Mouse (Mus musculus) left cerebral cortex, adult 9 months (tissue): ENCODE measurements at regions not wholly inside any gene's neighbourhood (a gene's known extent, or its start where the extent isn't known, plus 50 kb on each side); places are given as distances from the start of the nearest gene placed in this dataset.
A peak's percentile ranks its signal among the peaks of the same experiment; 100 is the strongest.

ENCODE experiments used
- DNase-seq, 2 experiments: peaks; one replicate each; pipeline ENCODE4 v3.0.0; 2022; ENCODE audit warnings: low spot score in 2 of 2

GRCm38 (mm10) chr4:31697769-31698505, 266.0 kb upstream of the Map3k7 start:
- no peak for DNase-seq

DNA sequence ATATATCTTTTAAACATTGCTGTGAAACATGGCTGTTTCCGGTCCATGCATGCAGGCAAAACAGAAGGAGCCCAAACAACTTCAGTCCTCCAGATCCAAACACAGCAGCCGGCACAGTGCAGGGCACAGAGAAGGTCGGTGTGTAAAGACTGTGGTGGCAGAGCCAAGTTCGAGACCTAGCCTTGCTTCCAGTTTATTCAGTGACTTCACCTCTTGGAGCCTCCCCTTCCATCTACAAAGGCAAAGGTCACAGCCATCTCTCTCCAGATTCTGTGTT, 265.5 kb upstream of the Map3k7 start:
- DNase-seq, result no peak

DNA sequence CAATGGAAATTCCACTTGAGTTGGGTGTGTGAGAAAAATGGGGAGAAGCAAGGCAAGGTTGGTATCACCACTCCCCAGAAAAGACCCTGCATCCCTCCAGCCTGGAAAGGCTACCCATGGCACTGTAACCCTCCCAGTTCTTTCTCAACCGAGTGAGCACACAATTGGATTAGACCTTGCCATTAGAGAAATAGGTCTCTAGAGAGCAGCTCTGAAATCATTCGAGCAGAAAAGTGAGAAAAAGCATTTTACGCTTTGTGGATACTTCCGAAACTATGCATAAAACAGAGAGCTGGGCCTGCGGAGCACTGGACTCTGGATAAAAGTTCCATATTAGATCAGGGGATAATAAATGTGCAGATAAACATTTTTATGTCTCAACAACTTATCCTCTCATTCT, 264.6 kb upstream of the Map3k7 start:
- DNase-seq, result no peak

DNA sequence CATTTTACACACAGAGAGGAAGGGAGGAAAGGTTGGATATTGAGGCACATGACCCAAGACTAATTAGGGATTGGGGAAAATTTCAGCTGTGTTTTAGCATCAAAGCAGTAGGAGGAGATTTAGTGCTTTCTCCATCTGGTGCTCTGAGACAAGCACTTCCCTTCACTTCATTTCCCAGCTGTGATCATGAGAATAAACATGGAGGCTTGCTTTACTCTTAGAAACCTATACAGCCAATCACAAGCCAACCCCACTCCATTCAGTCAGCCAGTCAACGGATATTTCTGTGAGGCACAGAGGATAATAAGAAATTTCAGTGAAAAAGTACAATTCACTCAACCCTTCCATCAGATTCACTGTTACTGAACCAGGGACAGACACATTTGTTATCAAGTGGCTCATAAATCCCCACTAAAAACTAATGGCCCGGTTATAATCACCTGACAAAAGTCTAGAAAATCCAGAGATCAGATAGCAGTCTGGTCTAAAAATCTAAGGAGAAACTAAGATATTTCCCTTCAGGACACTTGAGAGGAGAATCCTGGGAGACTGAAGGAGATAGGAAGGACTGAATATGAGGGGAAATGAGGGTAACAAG, 249.7 kb upstream of the Map3k7 start:
- no peak for DNase-seq

DNA sequence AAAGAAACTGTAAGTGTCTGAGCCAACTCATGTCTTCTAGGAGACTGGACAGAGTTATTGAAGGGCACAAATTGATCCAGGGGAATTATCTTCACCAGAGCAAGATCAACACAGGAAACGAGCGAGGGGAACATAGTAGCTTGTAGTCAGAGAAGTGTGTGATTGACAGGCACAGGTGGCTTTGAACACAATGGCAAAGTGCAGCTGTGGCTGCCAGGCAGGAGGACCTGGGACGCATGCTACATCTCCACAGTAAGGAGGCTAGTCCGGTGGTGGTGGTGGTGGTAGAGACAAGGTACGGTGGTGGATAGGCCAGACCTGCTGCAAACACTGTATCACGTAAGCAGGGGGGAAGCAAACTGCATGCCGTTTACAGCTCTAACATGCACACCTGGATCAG, 240.4 kb upstream of the Map3k7 start:
- DNase-seq, result no peak

- no peak for DNase-seq
These were observed 239.5 kb upstream of the Map3k7 start for GRCm38 (mm10) chr4:31724400-31724799.

DNA sequence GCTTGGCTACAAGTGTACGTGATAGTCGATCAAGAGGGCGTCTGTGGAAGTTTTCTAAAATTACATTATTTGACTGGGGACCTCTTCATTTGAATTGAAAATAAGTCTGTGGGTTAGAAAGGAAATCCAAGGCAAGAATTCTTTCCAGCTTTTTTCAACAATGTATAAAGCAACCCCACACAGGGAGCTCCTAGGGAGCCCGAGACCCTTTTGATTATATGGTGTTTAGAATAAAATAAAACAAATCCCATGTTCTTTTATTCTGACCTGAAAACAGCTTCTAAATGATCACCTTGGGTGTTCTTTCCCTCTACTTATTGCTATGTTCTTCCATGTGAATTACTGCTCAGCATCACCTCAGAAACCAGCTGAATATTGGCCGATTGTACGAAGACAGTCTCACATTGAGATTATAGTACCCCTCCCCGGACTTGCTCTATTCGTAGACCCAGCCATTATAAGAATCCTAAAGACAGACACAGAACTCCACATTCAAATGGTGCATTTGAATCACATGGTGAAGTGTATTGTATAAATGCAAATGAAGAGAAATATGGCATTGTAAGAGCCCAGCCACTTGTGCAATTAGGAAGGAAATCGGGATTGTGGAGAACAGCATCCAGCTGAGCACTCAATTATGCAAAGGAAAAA, 236.3 kb upstream of the Map3k7 start:
- no peak for DNase-seq

DNA sequence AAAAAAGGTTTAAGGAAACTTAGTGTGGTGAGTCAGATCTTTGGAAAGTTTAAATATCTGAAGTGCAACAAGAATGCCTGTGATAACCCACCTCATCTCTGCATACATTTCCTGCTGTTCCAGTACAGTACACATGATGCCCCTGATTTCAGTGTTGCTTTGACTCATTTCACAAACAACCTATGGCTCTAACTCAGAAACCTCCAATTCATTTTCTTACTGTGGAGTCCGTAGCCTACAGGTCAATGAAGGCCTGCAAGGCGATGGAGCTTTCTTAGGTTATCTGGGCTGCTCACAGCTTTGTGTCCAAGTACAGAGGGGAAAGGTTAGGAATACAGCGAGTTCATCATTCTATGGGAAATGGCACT, 235.8 kb upstream of the Map3k7 start:
- DNase-seq, result no peak

- DNase-seq, result no peak
These were observed 220.1 kb upstream of the Map3k7 start for GRCm38 (mm10) chr4:31743776-31744175.

DNA sequence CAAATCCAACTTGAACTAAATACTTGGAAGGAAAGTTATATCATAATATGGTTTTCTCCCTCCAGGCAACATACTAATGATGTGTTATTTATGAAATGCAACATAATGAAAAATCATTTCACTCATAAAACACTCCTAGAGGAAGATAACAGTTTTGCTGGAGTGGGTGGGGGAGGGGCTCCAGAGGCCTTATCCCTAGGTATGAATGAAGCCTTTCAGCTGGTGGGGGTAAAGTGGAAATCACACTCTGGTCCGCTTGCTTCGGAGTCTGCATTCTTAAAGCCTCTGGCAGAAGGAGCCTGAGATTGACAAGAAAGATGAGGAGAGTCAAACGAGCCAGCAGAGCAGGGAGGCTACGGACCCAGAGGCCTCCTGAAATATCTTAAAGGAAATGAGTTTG, 219.5 kb upstream of the Map3k7 start:
- DNase-seq, result no peak

DNA sequence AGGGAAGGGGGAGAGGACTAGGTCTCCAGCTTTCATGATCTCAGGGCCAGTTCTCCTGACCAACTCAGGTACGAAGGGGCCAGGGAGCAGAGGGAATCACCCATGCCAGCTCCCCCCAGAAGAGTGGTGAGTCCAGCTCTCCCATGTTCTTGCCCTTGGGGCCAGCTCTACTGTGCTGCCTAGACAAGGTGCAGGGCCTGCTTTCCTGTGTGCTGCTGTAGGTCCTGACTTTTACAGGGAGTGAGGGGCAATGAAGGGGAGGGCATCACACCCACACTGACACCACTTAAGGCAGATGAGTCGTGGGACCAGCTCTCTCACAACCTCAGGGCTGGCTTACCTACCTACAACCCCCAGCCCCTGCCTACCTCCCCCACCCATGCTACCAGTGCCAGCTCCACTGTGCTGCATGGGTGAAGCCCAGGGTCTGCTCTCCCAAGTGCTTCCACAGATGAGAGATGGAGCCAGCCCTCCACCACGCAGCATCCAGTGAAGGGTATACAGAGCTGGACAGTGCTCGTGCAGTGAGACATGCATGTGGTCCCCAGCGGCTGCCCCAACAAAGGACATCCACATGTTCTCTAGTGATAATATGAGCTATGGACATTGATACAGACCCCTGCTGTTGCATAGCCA, 210.1 kb upstream of the Map3k7 start:
- no peak for DNase-seq

GRCm38 (mm10) chr4:31757126-31757525, 206.8 kb upstream of the Map3k7 start:
- no peak for DNase-seq

- no peak for DNase-seq
These were observed 203.8 kb upstream of the Map3k7 start for GRCm38 (mm10) chr4:31760116-31760515.

- no peak for DNase-seq
These were observed 201.7 kb upstream of the Map3k7 start for GRCm38 (mm10) chr4:31762199-31762598.

- no peak for DNase-seq
These were observed 195.8 kb upstream of the Map3k7 start for GRCm38 (mm10) chr4:31768026-31768626.

DNA sequence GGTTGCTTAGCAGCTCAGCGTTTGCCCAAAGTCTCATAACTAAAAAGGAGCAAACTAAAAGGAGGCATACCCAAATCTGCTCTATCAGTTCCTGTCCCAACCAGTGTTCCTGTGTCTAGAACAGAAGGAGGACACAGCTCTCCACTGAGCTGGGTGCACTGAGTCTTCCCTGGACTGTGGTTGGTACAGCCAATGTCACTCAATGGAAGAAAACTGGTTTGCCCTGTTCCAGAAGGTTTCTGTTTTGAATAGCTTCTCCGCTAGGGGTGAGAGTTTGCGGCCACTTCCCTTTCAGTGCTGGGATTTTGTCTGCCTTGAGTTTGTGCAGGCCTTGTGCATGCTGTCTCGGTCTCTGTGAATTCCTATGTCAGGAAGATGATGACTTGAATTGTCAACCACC, 194.6 kb upstream of the Map3k7 start:
- no peak for DNase-seq

DNA sequence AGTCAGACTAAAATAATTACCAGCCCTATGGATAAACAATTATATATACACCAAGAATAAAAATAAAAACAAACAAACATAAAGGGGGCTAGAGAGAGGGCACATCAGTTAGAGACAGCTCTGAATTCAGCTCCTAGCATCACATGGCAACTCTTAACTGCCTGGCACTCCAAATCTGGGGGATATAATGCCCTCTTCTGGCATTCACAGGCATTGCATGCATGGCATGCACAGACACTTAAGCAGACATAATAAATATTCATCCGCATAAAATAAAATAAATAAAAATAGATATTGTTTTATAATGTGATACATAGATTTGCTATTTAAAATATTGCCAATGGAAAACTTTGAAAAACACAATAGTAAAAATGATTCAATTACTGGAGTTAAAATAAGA, 177.6 kb upstream of the Map3k7 start:
- no peak for DNase-seq

DNA sequence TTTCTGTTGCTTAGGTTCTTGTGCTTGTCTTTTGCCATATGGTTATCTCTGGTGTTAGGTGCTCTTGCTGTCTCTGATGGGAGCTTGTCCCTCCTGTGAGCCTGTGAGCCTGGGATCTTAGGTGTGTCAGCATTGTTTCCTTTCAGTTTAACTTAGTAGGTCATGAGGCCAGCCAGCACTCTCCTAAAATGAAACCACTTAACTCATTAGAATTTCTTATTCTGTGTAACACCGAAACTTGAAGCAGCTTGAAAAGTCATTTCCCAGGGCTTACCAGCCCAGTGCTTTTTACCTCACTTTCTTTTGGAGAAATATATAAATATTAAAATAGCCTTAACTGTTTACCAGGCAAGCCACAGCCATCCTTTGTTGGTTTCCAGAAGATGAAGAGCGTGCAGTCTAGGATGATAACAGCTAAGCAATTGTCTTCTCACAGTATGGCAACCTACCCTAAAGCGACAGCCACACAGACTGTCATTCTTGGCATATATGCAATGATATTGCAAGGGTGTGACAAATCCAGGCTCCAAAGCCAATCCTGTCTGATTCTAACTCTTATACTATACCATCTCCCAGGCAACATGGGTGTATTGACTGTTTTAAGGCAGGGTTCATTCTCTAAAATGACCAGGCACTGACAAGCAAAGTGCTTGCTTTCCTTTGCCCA, 146.2 kb upstream of the Map3k7 start:
- no peak for DNase-seq

- DNase-seq, result peak in 1 of 2 experiments; percentile 11
These were observed 144.2 kb upstream of the Map3k7 start for GRCm38 (mm10) chr4:31819521-31820259.

DNA sequence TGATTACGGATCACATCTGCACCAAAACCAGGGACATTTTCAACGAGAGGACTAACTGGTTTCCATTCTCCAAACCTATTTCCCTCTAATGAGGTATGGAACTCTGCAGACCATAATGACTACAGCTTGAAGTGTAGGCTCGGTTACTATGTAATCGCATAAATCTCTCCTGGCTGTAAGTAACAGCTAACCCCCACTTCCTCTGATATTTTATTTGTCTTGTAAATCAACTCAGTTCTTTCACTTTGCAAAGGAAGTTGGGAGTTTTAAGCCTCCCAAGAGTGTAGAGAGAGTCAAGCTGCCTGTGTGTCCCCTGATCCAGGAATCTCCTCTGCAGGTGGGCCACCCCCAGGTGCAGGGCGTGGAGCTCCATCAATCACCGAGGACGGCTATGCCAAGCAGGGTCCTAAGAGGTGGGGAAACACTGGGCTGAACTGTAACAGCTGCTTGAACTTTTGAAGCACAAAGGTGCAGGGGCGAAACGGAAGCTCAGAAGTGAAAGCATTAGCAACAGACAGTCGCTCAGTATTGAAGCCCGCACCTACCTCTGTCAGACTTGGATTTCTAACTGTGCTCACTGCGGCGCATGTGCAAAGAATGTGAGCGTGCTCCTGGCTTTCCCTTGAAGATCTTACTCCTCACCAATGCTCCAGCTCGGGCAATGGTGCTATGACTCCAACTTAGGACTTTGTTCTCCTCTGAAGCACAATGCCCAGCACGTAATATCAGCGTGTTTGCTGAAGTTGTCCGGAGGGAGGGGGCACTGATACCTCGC, 140.1 kb upstream of the Map3k7 start:
- DNase-seq, result no peak
